Mouse (Mus musculus) megakaryocyte progenitor cell, adult 5-6 weeks (primary cell): ENCODE measurements at regions not wholly inside any gene's neighbourhood (a gene's known extent, or its start where the extent isn't known, plus 50 kb on each side); places are given as distances from the start of the nearest gene placed in this dataset.

Source experiments
- ATAC-seq: replicated peaks from 2 replicates; pipeline ENCODE4 v1.8.0; 2016; ENCODE audit warnings: mild to moderate bottlenecking, moderate TSS enrichment, inconsistent platforms; ENCODE audit not compliant: poor library complexity

DNA sequence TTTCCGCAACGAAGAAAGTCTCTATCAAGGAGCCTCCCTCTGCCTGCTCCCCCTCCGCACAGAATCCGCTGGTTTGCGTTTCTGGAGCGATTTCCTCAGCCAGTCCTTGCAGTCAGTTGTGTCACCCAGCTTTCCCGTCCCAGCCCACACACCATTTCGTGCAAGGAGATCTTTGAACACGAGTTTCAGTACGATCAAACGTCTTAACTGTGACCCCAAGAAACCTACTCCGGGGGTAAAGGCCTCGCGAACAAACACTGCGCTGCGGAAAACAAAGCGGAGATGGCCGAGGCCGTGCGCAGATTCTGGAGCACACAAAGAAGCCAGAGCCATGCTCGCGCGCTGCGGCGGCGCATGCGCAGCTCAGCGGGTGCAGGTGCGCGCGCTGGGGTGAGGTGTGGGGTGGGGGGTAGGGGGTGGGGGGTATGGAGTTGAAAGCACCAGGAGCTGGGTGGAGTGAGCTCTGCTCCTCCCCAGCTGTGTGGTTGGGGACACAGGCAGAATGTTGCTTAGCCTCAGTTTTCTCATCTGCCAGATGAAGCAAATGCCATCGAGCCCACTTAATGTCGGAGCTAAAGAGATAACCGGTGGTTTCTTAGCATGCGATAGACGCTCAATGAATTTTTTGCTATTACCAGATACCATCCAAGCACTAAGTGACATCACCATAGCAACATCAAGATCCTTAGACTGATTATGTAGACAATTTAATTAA, 52.8 kb upstream of the Nfe2l3 start:
- ATAC-seq, result peak; percentile 52

DNA sequence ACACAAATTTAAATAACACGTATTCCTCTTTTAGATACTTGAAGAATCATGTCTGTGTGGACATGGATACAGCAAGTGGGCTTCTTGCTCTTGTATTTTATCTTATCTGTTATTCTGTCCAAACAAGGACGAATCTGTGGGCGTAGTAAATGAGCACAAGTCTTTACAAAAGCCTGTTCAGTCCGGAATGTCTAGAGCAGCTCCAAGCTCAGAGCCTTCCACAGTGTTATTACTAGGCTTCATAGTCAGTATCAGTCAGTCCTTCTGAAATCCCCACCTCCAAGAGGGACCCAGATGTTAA, 52.2 kb upstream of the Nfe2l3 start:
- ATAC-seq, result no peak

DNA sequence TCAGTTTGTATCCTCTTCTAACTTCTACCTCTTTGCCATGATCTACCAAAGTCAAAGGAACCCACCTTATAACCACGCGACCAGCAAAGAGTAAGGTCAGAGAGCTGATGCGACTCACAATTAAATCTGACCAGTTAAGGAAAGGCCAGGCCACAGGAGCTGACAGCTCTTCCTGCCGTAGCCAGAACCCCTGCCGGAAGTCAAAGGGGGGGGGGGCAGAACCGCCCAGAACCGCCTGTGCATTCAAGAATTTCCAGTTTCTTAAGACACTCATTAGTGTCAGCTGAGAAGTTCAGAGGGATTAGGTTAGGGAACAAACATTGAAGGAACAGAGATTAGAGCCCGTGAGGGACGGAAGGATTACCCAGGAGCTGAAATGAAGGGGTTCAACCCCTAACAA, 51.0 kb upstream of the Nfe2l3 start:
- no peak for ATAC-seq
